Mouse (Mus musculus): ENCODE data around the gene Gm10800. TPM values are rescaled to one million over a fixed set of nuclear protein-coding genes. Genes with fewer than 3 reads are reported as not detected.
"Not testable (repeated sequence)": the region's sequence is repeated elsewhere in the genome, so short reads cannot be mapped to it uniquely, and the experiment has no call there.

The Gm10800 gene
- polyA plus RNA-seq (2015; fragmentation: Nextera tagmentation; extraction: Ambion mirVana) = 0.16 TPM in 1 of 2 replicates, not detected in the other

DNA sequence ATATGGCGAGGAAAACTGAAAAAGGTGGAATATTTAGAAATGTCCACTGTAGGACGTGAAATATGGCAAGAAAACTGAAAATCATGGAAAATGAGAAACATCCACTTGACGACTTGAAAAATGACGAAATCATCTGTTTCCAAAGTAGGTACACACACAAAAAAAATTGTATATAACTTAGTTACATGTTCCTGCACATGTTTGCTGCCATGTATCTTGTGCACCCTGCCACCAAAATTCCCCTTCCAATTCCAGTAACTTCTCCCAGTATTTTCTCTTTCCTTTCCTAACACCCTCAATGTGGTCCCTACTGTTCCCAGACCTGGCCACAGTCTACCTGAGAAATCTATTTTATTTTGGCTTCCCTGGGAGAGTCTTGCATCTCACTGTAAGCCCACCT lies at the start of gene Gm10800:
Gene Gm10800, minus strand, starts transcription at position 101 of the 400 bp plus-strand sequence.
- ATAC-seq (ENCODE audit: low read depth); H3K4me2 ChIP-seq; H3K36me3 ChIP-seq; H3K27ac ChIP-seq; H3K4me1 ChIP-seq (replicated peaks); H3K27me3 ChIP-seq; H3K9me3 ChIP-seq (replicated peaks); H3K4me3 ChIP-seq (replicated peaks); H3K9ac ChIP-seq; DNase-seq: not testable (repeated sequence)
- WGBS (ENCODE audit: insufficient replicate concordance) = 72% methylated on average over 4 of the region's 4 CpGs

DNA sequence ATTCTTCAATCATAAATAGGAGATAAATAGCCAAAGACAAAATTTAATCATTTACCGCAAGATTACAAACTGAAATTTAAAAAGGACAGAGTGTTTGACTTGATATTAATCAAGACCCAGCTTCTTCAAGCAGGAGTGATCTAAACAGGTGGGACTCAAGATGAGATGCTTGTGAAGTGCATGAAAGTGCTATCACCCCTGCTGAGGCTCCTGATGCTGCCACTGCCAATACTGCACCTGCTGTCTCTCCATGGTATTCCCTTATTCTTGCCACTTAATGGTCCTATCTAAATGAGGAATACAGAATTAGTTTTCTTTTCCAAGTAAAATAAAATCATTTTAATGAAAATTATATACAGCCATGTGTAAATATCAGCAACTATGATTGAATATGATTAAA lies 30.4 kb upstream of the Gm10800 start:
- no peak for ATAC-seq (ENCODE audit: low read depth)
- WGBS (ENCODE audit: insufficient replicate concordance) = 78% methylated on average over 1 of the region's 1 CpGs
- no peaks in the 10 kb centered on the region for H3K9me3 ChIP-seq (replicated peaks)
- H3K36me3 ChIP-seq = no peaks in the 10 kb centered on the region
- no peaks in the 10 kb centered on the region for H3K4me1 ChIP-seq (replicated peaks)
- H3K27me3 ChIP-seq = no peaks in the 10 kb centered on the region
- H3K4me2 ChIP-seq = no peak overlapping the region
- no peak for DNase-seq
- no peak overlapping the region for H3K27ac ChIP-seq
- H3K9ac ChIP-seq = no peak overlapping the region
- no peak overlapping the region for H3K4me3 ChIP-seq (replicated peaks)

DNA sequence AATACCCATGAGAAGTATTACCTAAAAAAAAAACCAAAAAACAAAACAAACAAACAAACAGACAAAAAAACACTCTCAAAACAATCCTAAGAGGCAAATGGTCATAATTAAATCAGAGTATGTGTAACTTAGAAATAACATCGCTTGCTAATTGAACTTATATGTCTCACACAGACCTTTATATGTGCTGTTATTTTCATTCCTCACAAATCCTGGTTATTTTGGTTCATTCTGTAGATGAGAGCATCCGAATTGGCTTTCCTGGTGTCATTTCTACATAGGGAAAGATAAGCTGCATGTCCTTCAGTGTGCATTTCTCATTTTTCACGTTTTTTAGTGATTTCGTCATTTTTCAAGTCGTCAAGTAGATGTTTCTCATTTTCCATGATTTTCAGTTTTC lies 5.2 kb downstream of the Gm10800 start, which contains the start of gene Gm10801:
Gene Gm10801, plus strand, starts transcription at position 301 of the 400 bp plus-strand sequence.
- not testable (repeated sequence) for H3K27me3 ChIP-seq; H3K9ac ChIP-seq; H3K9me3 ChIP-seq (replicated peaks); H3K4me2 ChIP-seq; DNase-seq; H3K27ac ChIP-seq; H3K36me3 ChIP-seq; ATAC-seq (ENCODE audit: low read depth); H3K4me3 ChIP-seq (replicated peaks); H3K4me1 ChIP-seq (replicated peaks)
- WGBS (ENCODE audit: insufficient replicate concordance) = 66% methylated on average over 4 of the region's 5 CpGs

Other genes with a start within 250 kb of the Gm10800 start
- not detected in 2 replicates for gene Gm10801, start 5.1 kb downstream of the Gm10800 start, polyA plus RNA-seq (2015; fragmentation: Nextera tagmentation; extraction: Ambion mirVana)